Mouse (Mus musculus) cerebellum, adult (tissue): ENCODE results near the gene Gm28308.

Source experiments
- ATAC-seq: cut with Nextera tagmentation; 2 replicates; pipeline ENCODE4 v1.9.2; 2017; ENCODE audit warnings: mild to moderate bottlenecking, moderate library complexity, mixed read lengths; ENCODE audit not compliant: insufficient number of reproducible peaks, low FRiP score, low TSS enrichment

Gene Gm28308

GRCm38 (mm10) chr6:52233546-52234427, 20.6 kb upstream of the Gm28308 start:
- no peak for ATAC-seq

DNA sequence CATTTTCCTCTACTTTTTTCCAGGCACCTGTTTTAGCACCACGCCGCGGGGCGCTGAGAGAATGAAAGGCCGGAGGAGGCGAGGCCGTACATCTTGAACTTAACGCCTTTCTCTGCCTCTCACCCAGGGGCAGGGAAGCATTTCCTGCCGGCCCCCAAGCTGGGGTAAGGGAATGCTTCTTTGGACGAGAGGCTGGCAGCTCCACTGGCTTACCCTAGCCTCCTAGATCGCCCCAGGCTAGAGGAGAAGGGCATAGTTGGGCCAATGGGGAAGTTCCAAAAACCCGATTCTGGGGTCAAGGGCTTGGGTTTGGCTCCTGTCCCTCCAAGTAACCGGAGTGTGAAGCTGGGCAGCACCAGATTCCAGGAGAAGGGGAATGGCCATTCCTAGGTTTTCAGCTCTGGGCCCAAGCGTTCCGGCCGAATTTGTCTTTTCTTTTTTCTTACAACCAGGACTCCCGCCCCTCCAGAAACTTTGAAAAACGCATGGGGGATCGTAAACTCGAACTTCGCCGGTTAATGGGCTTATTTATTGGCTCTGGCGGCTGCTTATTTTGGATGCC, 19.9 kb upstream of the Gm28308 start:
- ATAC-seq: no peak

DNA sequence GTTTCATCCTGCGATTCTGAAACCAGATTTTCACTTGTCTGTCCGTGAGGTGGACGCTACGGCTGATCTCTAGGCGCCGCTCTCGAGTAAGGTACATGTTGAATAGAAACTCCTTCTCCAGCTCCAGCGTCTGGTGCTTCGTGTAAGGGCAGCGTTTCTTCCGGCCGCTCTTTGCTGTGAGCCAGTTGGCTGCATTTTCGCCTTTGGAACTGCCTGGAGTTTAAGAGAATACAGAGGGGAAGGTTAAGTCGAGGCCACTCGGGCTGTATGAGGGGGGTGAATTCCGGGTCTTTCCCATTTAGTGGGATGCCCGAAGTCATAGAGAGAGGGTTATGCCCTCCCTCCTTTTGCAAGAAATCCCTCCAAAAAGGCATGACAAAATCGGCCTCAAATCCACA, 19.4 kb upstream of the Gm28308 start:
- no peak for ATAC-seq

DNA sequence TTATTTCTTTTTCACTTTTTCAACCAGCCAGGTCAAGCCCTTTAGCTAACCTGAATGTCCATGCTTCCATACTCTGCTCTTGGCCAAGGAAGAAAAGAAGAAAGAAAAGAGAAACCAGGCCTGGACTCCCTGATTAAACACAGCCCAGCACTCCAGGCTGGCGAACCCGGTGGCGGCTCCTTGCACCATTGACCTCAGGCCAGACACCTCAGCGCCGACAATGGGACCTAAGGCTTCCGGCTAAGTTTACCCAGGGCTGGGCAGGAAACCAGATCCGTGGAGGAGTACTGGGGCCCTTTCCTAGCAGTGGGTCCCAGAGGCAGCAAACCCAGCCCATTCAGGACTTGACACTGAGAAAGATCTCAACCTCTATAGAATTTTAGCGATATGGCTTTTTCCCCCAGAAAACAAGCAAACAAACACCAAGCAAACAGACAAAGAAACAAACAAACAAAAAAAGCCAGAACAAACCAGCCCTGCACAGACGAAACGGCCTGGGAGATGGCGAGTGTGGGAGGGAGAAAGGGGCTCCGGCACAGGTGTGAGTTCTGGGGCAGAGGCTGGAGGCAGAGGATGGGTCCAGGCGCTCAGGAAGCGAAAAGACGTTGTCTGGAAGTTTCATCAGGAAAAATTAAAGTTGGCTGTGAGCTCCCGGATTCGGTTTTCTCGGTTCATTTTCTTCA, 18.9 kb upstream of the Gm28308 start:
- ATAC-seq: no peak

DNA sequence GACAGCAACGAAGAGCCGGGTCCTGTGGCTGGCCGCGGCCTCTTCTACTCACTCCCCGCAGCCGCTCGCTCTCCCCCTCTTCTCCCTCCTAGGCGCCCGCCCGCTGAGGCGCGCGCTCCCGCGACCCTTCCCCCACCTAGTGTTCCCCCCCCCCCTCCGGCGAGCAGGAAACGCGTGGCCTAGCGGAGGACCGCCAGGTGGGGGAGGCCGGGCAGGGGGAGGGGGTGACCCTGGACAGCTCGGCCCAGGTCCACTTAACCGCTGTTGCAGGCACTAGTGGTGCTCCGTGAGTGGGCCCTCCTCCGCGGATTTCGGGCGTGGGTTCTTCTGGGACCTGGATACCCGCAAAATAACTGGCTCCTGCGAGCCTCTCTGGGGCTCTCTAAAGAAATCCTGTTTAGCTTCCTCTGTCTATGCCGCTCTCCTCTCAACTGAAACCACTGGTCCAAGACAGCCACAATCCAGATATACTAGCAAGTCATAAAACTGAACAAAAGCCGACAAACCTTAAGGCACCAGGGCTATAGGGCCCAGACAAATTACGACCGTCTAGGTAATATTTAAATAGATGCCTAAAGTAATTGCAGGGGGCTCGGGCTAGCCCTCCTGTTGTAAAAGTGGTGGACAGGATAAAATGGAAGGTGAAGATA, 17.5 kb upstream of the Gm28308 start, which contains the start of gene Hoxa9:
TSS of gene Hoxa9 (minus strand) at position 574 of the 650 bp plus-strand sequence.
- ATAC-seq: no peak

DNA sequence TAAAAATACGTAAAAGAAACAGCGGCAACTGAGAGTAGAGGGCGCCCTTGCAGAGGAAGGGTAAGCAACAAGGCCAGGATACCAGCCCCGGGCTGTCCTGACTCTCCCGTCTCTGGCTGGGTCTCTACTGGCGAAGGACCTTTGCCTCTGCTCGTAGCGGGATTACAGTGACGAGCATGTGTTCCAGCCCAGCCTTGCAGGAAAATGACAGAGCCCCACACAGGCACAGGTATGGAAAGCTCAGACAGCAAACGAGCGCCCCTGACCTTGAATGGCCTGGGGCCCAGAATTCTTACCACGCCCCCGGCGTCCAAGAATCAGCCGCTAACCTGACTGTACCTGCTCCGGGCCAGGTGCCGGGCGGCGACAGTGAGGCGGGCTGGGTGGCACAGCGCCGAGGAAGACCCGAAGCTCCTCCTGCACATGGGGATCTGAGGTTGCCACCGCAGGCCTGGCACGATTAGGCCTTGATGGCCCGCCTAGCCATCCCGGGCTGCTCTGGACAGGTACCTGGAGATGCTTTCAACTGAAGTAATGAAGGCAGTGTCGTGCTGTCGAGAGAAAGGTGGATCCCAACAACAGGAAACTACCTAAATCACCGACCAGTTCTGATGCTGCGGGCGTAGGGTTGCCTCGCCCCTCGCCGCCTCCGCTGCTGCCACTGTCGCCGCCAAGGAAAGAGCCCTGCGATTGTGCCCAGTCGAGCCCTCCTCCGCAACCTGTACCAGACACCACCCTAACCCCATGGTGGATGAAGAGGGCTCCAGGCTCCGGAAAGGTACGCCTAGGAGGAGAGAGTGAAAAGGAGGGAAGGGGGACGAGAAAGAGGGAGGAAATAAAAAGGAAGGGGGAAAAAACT, 16.6 kb upstream of the Gm28308 start:
- no peak for ATAC-seq

- ATAC-seq: no peak
Measured at GRCm38 (mm10) chr6:52228475-52229465, 15.6 kb upstream of the Gm28308 start.

GRCm38 (mm10) chr6:52227470-52228222, 14.5 kb upstream of the Gm28308 start:
- ATAC-seq: no peak

DNA sequence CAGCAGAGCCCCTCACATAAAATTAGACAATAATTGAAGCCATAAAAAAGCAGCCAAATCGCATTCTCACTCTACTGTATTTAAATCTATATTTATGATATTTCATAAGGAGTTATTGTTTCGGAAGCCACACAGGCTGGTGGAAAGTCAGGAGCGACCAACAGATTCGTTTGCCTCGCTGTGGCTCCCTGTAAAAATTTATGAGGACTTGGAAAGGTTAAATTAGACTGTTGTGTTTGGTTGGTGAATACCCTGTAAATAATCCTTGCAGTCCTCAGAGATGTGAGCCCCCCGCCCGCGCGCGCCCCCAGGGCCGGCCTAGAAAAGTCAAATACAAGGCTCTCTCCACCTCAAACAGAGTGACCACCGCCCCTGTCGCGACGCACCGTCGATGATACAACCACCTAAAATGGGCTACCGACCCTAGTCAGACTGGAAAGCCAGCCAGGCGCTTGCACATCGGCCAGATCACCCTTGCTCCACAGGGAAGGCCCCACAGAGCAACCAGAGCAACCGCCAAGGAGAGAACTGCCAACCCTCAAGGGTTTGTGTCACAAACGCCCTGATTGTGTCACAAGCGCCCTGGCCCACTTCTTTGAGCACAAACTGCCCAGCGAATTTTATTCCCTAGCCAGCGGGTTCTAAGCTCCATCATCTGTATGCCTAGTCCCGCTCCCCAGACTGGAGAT, 13.6 kb upstream of the Gm28308 start:
- ATAC-seq: no peak

DNA sequence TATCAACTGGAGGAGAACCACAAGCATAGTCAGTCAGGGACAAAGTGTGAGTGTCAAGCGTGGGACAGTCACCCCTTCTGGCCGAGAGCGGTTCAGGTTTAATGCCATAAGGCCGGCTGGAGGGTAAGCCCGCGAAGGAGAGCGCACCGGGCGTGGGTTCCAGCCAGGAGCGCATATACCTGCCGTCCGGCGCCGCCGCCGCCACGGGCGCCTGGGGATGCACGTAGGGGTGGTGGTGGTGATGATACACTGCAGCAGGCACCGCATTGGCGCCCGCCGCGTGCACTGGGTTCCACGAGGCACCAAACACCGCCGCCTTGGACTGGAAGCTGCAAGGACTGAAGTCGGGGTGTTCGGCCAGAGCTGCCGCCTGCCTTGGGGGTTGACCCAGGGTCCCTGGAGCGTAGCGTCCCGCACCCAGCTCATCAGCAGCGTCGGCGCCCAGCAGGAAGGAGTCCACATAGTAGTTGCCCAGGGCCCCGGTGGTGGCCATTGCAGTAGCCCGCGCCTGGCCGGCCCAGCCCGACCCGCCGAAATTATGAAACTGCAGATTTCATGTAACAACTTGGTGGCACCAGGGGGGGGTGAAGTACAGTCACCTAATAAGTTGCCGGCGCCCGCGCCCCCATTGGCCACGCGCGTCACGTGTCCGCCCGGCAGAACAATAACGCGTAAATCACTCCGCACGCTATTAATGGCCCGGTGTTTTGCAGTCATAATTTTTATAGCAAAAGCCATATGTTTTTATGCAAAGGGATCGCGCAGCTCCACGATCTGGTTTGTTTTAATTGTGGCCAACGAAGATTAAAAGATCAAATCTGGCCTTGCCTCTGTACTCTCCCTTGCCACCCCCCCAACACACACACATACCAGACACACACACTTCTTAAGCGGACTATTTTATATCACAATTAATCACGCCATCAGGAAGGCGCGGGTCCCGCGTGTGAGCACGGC, 12.8 kb upstream of the Gm28308 start:
- no peak for ATAC-seq

DNA sequence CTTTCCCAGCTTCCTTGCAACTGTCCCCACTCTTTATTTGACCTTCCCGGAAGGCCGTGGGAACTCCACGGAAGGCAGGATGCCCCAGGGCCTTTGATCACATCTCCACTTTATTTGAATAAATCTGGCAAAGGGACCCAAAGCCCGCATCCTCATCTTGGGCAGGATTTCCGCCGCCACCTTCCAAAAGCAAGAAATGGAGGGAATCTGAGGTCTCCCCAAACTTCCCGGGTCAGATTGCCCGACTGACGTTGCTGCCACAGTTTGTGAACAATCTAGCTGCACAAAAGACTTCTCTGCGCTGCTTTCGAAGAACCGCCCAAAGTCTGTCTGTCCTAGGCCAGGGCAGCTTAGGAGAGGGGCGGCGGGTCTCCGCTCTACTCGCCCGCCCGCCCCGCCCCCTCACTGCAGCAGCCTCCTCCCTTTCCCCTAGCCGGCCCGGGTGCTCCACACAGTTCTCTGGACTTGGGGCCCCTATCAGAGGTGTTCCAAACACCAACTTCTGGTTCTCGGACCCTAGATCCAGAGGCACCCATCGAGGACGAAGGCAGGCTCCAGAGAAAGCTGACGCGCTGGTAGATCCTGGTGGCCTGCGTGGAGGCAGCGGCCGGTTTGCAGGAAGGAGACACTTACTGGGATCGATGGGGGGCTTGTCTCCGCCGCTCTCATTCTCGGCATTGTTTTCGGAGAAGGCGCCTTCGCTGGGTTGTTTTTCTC, 11.9 kb upstream of the Gm28308 start:
- no peak for ATAC-seq

DNA sequence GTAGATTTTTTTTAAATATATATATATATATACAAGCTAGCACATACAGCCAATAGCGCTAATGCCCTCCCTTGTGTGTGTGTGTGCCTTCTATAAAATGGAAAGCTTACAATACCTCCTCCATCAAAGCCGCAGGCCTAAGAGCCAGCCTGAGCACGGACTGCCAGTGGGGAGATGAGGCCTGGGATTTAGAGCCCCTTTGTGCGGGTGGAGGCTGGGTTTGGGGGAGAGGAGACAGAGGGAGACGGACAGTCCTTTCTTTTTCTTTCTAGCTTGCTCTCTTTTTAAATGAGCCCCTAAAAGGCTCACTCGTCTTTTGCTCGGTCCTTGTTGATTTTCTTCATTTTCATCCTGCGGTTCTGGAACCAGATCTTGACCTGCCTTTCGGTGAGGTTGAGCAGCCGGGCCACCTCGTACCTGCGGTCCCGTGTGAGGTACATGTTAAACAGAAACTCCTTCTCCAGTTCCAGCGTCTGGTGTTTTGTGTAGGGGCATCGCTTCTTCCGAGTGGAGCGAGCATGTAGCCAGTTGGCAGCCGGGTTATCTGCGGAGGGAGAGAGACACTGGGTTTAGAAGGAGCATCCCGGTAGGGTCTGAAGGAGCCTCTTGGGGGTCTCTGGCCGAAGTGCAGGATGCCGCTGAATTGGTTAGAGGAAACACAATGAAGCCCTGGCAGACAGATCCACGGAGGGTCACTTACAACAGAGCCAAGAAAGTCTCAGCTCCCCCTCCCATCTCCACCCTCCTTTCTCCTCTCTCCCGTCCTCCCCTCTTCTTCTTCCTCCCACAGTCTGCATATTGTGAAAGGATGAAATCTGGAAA, 11.0 kb upstream of the Gm28308 start:
- ATAC-seq: no peak

DNA sequence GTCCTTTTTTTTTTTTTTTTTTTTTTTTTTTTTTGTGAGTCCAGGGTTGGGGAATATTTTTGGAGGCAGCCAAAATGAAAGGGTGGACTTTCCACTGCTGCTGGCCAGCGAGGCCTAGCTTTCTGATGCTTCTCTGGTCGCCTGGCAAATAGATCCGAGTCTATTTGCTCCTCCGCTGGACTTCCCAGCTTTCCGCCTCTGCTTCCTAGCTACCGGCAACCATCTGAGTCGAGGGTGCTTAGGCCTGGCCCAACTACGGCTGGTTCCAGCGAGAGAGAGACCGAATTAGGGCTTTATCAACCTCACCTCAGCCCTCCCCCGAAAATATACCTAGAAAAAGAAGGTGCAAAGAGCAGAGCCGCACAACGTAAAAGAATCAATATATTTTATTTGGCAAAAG, 9.6 kb upstream of the Gm28308 start:
- ATAC-seq: no peak

GRCm38 (mm10) chr6:52221993-52222685, 9.0 kb upstream of the Gm28308 start:
- ATAC-seq: no peak
